In the genomic region with DNA sequence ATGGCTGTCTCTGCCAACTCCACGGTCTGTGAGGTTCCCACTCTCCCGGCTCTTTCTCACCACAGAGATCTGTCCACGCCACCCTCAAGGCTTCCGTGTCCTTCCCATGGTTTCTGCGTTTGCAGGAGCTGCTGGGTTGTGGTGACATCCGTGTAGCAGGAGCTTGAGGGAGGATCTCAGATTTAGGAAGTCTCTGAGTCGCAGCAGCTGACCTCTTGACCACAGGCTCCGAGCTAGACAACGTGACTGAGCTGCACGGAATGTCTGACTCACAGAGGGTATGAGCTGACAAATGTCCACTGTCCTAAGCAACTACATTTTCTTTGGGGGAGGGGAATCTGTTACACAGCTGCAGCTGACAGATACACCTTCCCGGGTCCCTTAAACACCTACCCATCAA, we compare ENCODE assay signal across 8 mouse cellular contexts. TPM values are rescaled to one million over a fixed set of nuclear protein-coding genes. Genes with fewer than 3 reads are reported as not detected.
DNase-seq lines count a peak whose midpoint lies in the region; ATAC-seq and TF ChIP-seq lines count a peak whose summit lies in the region.

A gene (minus strand): TSS at position 236 of the 400 bp plus-strand sequence.

- ATAC-seq in heart, embryonic 14.5 days (ENCODE audit: insufficient number of reproducible peaks, insufficient read depth, low FRiP score, low read depth): no peak
- no peak for ATAC-seq in midbrain, embryonic 15.5 days (replicated peaks)
- no peak for ATAC-seq in cerebellum, adult (ENCODE audit: insufficient number of reproducible peaks, low FRiP score, low TSS enrichment)

- no peaks in the 10 kb centered on the region; the same call in 1 of the 2 replicates for H3K4me1 ChIP-seq in bone marrow, adult 2 months (ENCODE audit: control insufficient read depth, insufficient read depth, low read length)
- peaks cover 27 to 34% of the 10 kb centered on the region in 2 experiments for H3K4me1 ChIP-seq in heart, embryonic 14.5 days (ENCODE audit: control insufficient read depth in 2 of 2, insufficient read depth in 2 of 2, low read length in 2 of 2)
- no peaks in the 10 kb centered on the region for H3K4me1 ChIP-seq in midbrain, embryonic 15.5 days

- no peaks in the 10 kb centered on the region for H3K27me3 ChIP-seq in heart, embryonic 14.5 days (ENCODE audit: control insufficient read depth, insufficient read depth, low read length)
- H3K27me3 ChIP-seq in midbrain, embryonic 15.5 days (replicated peaks): no peaks in the 10 kb centered on the region

- H3K4me2 ChIP-seq in heart, embryonic 14.5 days (ENCODE audit: low read length): no peak within 1 kb of the TSS
- no peak within 1 kb of the TSS for H3K4me2 ChIP-seq in midbrain, embryonic 15.5 days

- peak within 1 kb of the TSS; percentile 12; the same call in 1 of the 2 replicates for H3K27ac ChIP-seq in bone marrow, adult 2 months (ENCODE audit: control insufficient read depth, insufficient read depth, low read depth, low read length, poor library complexity)
- H3K27ac ChIP-seq in heart, embryonic 14.5 days (replicated peaks in 1 of 2; ENCODE audit: control insufficient read depth in 1 of 2, insufficient read depth in 1 of 2, low read depth in 2 of 2, low read length in 2 of 2): no peak within 1 kb of the TSS
- no peak within 1 kb of the TSS for H3K27ac ChIP-seq in midbrain, embryonic 15.5 days

- peaks cover 3% of the 10 kb centered on the region; the same call in 1 of the 2 replicates for H3K9me3 ChIP-seq in heart, embryonic 14.5 days (ENCODE audit: control insufficient read depth, low read length)
- H3K9me3 ChIP-seq in midbrain, embryonic 15.5 days: no peaks in the 10 kb centered on the region

- no peak within 1 kb of the TSS for H3K9ac ChIP-seq in heart, embryonic 14.5 days (ENCODE audit: low read length)
- H3K9ac ChIP-seq in midbrain, embryonic 15.5 days: no peak within 1 kb of the TSS

- no peak for TF ChIP-seq CTCF in bone marrow, adult 2 months (IDR thresholded peaks at IDR 0.05; ENCODE audit: control insufficient read depth, insufficient read depth, low read length)

- H3K4me3 ChIP-seq in bone marrow, adult 2 months (replicated peaks; ENCODE audit: control insufficient read depth, low read depth, low read length): no peak within 1 kb of the TSS
- H3K4me3 ChIP-seq in heart, embryonic 14.5 days (ENCODE audit: control insufficient read depth in 1 of 2, insufficient read depth in 1 of 2, low read depth in 1 of 2, low read length in 2 of 2): no peak within 1 kb of the TSS
- no peak within 1 kb of the TSS for H3K4me3 ChIP-seq in midbrain, embryonic 15.5 days

- H3K36me3 ChIP-seq in heart, embryonic 14.5 days (ENCODE audit: control insufficient read depth, insufficient read depth, low read length): no peaks in the 10 kb centered on the region
- no peaks in the 10 kb centered on the region for H3K36me3 ChIP-seq in midbrain, embryonic 15.5 days (replicated peaks)

- WGBS in bone marrow, adult 2 months: 75% methylated on average over 11 of the region's 11 CpGs
- 63% methylated on average over 11 of the region's 11 CpGs for WGBS in heart, embryonic 14.5 days
- 90% methylated on average over 11 of the region's 11 CpGs for WGBS in midbrain, embryonic 15.5 days

- no peak for TF ChIP-seq POLR2A in bone marrow, adult 2 months (IDR thresholded peaks at IDR 0.05; ENCODE audit: borderline replicate concordance, control insufficient read depth, low read depth, low read length)

- DNase-seq in 3134 (ENCODE audit: extremely low read depth, insufficient read length, low spot score): peak; percentile 83
- peak; percentile 61 to 67 for DNase-seq in kidney, postnatal 36 days
- DNase-seq in left cerebral cortex, adult 8-10 months (ENCODE audit: low spot score in 2 of 2): no peak
- DNase-seq in spleen, postnatal 14 days (ENCODE audit: low spot score in 2 of 2): no peak

RNA-seq across cellular contexts. Expression of the gene that starts here (rescaled TPM):
- 1.2 and 9.3 TPM in 2 replicates for polyA plus RNA-seq in bone marrow, adult 2 months (2011; ENCODE audit: insufficient read depth, insufficient read length, low replicate concordance, missing spikeins)
- polyA plus RNA-seq in heart, embryonic 14.5 days (2014; fragmentation: Nextera tagmentation; extraction: Ambion mirVana): 45.2 and 45.7 TPM in 2 replicates
- polyA plus RNA-seq in midbrain, embryonic 15.5 days (2015; fragmentation: Nextera tagmentation; extraction: Ambion mirVana): 35.2 and 41.0 TPM in 2 replicates
- total RNA-seq in left cerebral cortex, adult 8-10 months (2022): 1 to 10 TPM; 1.3 to 3.0 (median 2.1) TPM

Comparison
In these comparisons a context has a peak if more than half of its experiments do, and no peak if none do; other contexts are left out.
1. DNase-seq: peak in 3134 (single experiment) and kidney, postnatal 36 days (2 of 2); none in left cerebral cortex, adult 8-10 months (0 of 2) and spleen, postnatal 14 days (0 of 2).